Mouse (Mus musculus): ENCODE measurements around the gene Cntn5. TPM values are rescaled to one million over a fixed set of nuclear protein-coding genes. Genes with fewer than 3 reads are reported as not detected.
"Not testable (repeated sequence)": the region's sequence is repeated elsewhere in the genome, so short reads cannot be mapped to it uniquely, and the experiment has no call there.

Cntn5 gene
- polyA plus RNA-seq, 1 experiment from 2014 or later = 2.7 TPM

- ATAC-seq (ENCODE audit: insufficient number of reproducible peaks, insufficient read depth, low FRiP score, low TSS enrichment, low read depth) = no peak
- WGBS = 58% methylated on average over 4 of the region's 4 CpGs
Observed at GRCm38 (mm10) chr9:10657144-10657748, 247.3 kb downstream of the Cntn5 start.

GRCm38 (mm10) chr9:10650632-10651031, 253.9 kb downstream of the Cntn5 start:
- H3K27ac ChIP-seq = no peak overlapping the region
- 88% methylated on average over 1 of the region's 1 CpGs for WGBS

More at GRCm38 (mm10) chr9:10657144-10657748, 247.3 kb downstream of the Cntn5 start:
- H3K27ac ChIP-seq = no peak overlapping the region
- H3K27me3 ChIP-seq = no peaks in the 10 kb centered on the region
- no peaks in the 10 kb centered on the region for H3K4me1 ChIP-seq (replicated peaks)
- no peak overlapping the region for H3K9ac ChIP-seq (replicated peaks)
- no peak overlapping the region for H3K4me3 ChIP-seq (replicated peaks)
- no peak overlapping the region for H3K4me2 ChIP-seq
- no peaks in the 10 kb centered on the region for H3K36me3 ChIP-seq
- no peaks in the 10 kb centered on the region for H3K9me3 ChIP-seq

GRCm38 (mm10) chr9:10645951-10646350, 258.6 kb downstream of the Cntn5 start:
- Histone ChIP-seq H3K4me1 (replicated peaks) (no peaks in the 10 kb centered on the region), H3K9me3 (no peaks in the 10 kb centered on the region), H3K27me3 (no peaks in the 10 kb centered on the region), H3K4me3 (replicated peaks) (no peak overlapping the region), H3K27ac (no peak overlapping the region), H3K4me2 (no peak overlapping the region), H3K9ac (replicated peaks) (no peak overlapping the region), H3K36me3 (no peaks in the 10 kb centered on the region)
- no peak for ATAC-seq (ENCODE audit: insufficient number of reproducible peaks, insufficient read depth, low FRiP score, low TSS enrichment, low read depth)
- WGBS = 85% methylated on average over 5 of the region's 5 CpGs

More at GRCm38 (mm10) chr9:10650632-10651031, 253.9 kb downstream of the Cntn5 start:
- no peak for ATAC-seq (ENCODE audit: insufficient number of reproducible peaks, insufficient read depth, low FRiP score, low TSS enrichment, low read depth)
- Histone ChIP-seq H3K4me3 (replicated peaks) (no peak overlapping the region), H3K9me3 (no peaks in the 10 kb centered on the region), H3K4me1 (replicated peaks) (no peaks in the 10 kb centered on the region), H3K9ac (replicated peaks) (no peak overlapping the region), H3K4me2 (no peak overlapping the region), H3K36me3 (no peaks in the 10 kb centered on the region), H3K27me3 (no peaks in the 10 kb centered on the region)

DNA sequence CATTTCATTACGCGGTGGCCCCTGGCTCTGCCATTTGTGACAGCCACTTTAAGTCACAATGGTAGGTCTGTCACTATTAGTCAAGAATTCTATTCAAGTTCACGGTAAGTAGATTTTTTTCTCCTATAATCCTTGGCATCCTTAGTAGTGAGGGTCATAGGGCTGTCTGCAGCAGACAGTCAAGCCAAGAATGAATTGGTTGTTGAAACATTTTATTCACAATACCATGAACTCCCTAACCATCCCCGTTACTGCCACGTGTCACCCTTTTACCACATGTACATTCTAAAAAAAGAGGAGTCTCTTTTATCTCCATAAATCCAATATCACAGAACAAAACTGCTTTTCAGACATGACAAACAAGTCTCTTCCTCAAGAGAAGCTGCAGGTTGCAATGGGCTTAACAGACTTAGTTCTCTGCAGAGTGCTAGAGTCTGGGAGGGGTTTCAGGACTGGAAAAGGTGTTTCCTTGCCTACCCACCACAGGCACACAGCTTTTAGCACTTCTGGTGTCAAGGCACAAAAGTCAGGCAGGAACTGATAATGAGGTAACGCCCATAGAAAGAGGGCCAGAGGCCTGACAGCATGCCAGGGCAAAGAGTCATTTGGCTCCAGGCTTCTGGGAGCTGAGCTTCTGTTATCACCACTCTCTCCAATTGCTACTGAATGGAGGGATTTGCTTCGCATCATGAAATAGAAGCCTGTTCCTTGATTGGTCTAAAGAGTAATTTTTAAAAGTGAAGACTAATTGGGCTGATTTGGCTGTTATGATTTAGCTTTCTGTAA, 259.3 kb downstream of the Cntn5 start:
- Histone ChIP-seq H3K27ac (no peak overlapping the region), H3K4me1 (replicated peaks) (no peaks in the 10 kb centered on the region), H3K27me3 (no peaks in the 10 kb centered on the region), H3K9ac (replicated peaks) (no peak overlapping the region), H3K9me3 (no peaks in the 10 kb centered on the region), H3K36me3 (no peaks in the 10 kb centered on the region), H3K4me3 (replicated peaks) (no peak overlapping the region), H3K4me2 (no peak overlapping the region)
- no peak for ATAC-seq (ENCODE audit: insufficient number of reproducible peaks, insufficient read depth, low FRiP score, low TSS enrichment, low read depth)
- 69% methylated on average over 7 of the region's 7 CpGs for WGBS

GRCm38 (mm10) chr9:10618036-10618435, 286.5 kb downstream of the Cntn5 start:
- H3K27ac ChIP-seq = no peak overlapping the region
- H3K4me2 ChIP-seq = no peak overlapping the region
- H3K9ac ChIP-seq (replicated peaks) = no peak overlapping the region
- no peaks in the 10 kb centered on the region for H3K4me1 ChIP-seq (replicated peaks)
- H3K36me3 ChIP-seq = no peaks in the 10 kb centered on the region
- ATAC-seq (ENCODE audit: insufficient number of reproducible peaks, insufficient read depth, low FRiP score, low TSS enrichment, low read depth) = no peak
- no peaks in the 10 kb centered on the region for H3K9me3 ChIP-seq
- H3K27me3 ChIP-seq = no peaks in the 10 kb centered on the region
- H3K4me3 ChIP-seq (replicated peaks) = no peak overlapping the region
- WGBS = 87% methylated on average over 5 of the region's 5 CpGs

- Histone ChIP-seq H3K9ac (replicated peaks) (no peak overlapping the region), H3K4me1 (replicated peaks) (no peaks in the 10 kb centered on the region), H3K4me3 (replicated peaks) (no peak overlapping the region), H3K27ac (no peak overlapping the region), H3K9me3 (no peaks in the 10 kb centered on the region), H3K27me3 (no peaks in the 10 kb centered on the region), H3K4me2 (no peak overlapping the region), H3K36me3 (no peaks in the 10 kb centered on the region)
- 86% methylated on average over 7 of the region's 7 CpGs for WGBS
- ATAC-seq (ENCODE audit: insufficient number of reproducible peaks, insufficient read depth, low FRiP score, low TSS enrichment, low read depth) = no peak
Observed at GRCm38 (mm10) chr9:10575346-10576241, 329.0 kb downstream of the Cntn5 start.

DNA sequence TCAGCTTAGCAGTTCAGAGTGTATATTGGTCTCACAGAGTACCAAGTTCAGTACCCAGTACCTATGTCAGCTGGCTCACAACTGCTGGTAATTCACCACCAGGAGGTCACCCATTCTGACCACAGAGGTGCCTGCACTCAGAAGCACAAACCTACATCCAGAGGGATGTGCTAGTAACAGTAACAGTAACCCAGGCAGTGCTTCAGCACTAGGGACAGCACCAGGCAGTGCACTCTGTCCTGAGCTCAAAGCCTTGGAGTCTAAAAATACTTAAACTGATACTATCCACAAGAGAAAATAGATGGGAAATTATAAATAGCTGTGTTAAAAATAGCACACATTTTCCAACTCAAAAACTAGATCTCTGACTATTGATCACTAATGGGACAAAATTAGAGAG, 334.7 kb downstream of the Cntn5 start:
- no peak overlapping the region for H3K4me3 ChIP-seq (replicated peaks)
- no peak overlapping the region for H3K27ac ChIP-seq

DNA sequence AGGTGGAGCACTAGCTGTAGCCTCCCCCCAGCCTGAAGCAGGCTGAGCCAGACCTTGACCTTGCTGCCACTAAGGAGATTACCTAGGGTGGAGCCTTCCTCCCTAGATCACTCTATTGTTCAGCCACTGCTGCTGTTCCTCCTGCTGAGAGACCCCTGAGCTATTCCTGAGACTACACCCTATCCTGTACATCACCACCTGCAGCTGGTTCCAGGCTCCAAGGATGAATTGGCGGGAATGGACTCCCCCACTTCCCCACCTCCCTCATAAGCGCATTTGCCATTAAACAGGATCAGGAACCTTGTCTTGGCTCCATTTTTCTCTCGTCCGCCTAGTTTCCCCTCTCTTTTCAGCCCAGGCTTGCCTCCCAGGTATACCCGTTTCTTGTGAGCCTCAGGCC, 363.7 kb downstream of the Cntn5 start:
- H3K36me3 ChIP-seq; H3K9ac ChIP-seq (replicated peaks); H3K27ac ChIP-seq; H3K4me2 ChIP-seq; H3K4me1 ChIP-seq (replicated peaks); H3K4me3 ChIP-seq (replicated peaks); H3K9me3 ChIP-seq; ATAC-seq (ENCODE audit: insufficient number of reproducible peaks, insufficient read depth, low FRiP score, low TSS enrichment, low read depth); H3K27me3 ChIP-seq: not testable (repeated sequence)
- WGBS = 57% methylated on average over 5 of the region's 5 CpGs

More for the DNA sequence above, 334.7 kb downstream of the Cntn5 start:
- Histone ChIP-seq H3K4me2 (no peak overlapping the region), H3K9me3 (no peaks in the 10 kb centered on the region), H3K36me3 (no peaks in the 10 kb centered on the region), H3K9ac (replicated peaks) (no peak overlapping the region), H3K4me1 (replicated peaks) (no peaks in the 10 kb centered on the region), H3K27me3 (no peaks in the 10 kb centered on the region)
- no peak; the same call in 1 of the 2 replicates for ATAC-seq (ENCODE audit: insufficient number of reproducible peaks, insufficient read depth, low FRiP score, low TSS enrichment, low read depth)

GRCm38 (mm10) chr9:10532248-10532647, 372.3 kb downstream of the Cntn5 start:
- H3K4me2 ChIP-seq = no peak overlapping the region
- WGBS = 79% methylated on average over 5 of the region's 5 CpGs
- no peaks in the 10 kb centered on the region for H3K27me3 ChIP-seq
- H3K4me1 ChIP-seq (replicated peaks) = no peaks in the 10 kb centered on the region
- no peak overlapping the region for H3K9ac ChIP-seq (replicated peaks)
- H3K4me3 ChIP-seq (replicated peaks) = no peak overlapping the region
- no peak overlapping the region for H3K27ac ChIP-seq
- ATAC-seq (ENCODE audit: insufficient number of reproducible peaks, insufficient read depth, low FRiP score, low TSS enrichment, low read depth) = no peak
- no peaks in the 10 kb centered on the region for H3K36me3 ChIP-seq
- no peaks in the 10 kb centered on the region for H3K9me3 ChIP-seq

- Histone ChIP-seq H3K27ac (no peak overlapping the region), H3K4me2 (no peak overlapping the region), H3K4me1 (replicated peaks) (no peaks in the 10 kb centered on the region), H3K27me3 (no peaks in the 10 kb centered on the region), H3K36me3 (no peaks in the 10 kb centered on the region), H3K4me3 (replicated peaks) (no peak overlapping the region), H3K9me3 (no peaks in the 10 kb centered on the region), H3K9ac (replicated peaks) (no peak overlapping the region)
- no peak for ATAC-seq (ENCODE audit: insufficient number of reproducible peaks, insufficient read depth, low FRiP score, low TSS enrichment, low read depth)
- 90% methylated on average over 2 of the region's 2 CpGs for WGBS
Observed at GRCm38 (mm10) chr9:10531087-10531486, 373.5 kb downstream of the Cntn5 start.

GRCm38 (mm10) chr9:10529528-10529927, 375.0 kb downstream of the Cntn5 start:
- Histone ChIP-seq H3K9ac (replicated peaks) (no peak overlapping the region), H3K27me3 (no peaks in the 10 kb centered on the region), H3K36me3 (no peaks in the 10 kb centered on the region), H3K27ac (no peak overlapping the region), H3K4me3 (replicated peaks) (no peak overlapping the region), H3K4me1 (replicated peaks) (no peaks in the 10 kb centered on the region), H3K9me3 (no peaks in the 10 kb centered on the region), H3K4me2 (no peak overlapping the region)
- 47% methylated on average over 4 of the region's 4 CpGs for WGBS
- ATAC-seq (ENCODE audit: insufficient number of reproducible peaks, insufficient read depth, low FRiP score, low TSS enrichment, low read depth) = no peak
